Mouse (Mus musculus) heart, embryonic 14.5 days (tissue): Measurements from ENCODE around the gene Upk3a. TPM values are rescaled to one million over a fixed set of nuclear protein-coding genes. Genes with fewer than 3 reads are reported as not detected.

Experiments
- ATAC-seq: fragments of 200-750 bp; cut with Nextera tagmentation; 2 replicates; pipeline ENCODE4 v1.8.0; 2017; ENCODE audit warnings: low read depth, moderate TSS enrichment; ENCODE audit not compliant: insufficient number of reproducible peaks, insufficient read depth, low FRiP score
- H3K27ac ChIP-seq, 2 experiments: fragments of 200-500 bp in 1 of 2; fragments of 300-500 bp in 1 of 2; sonication (generic) in 1 of 2; replicated peaks in 1 of 2; 2 replicates each; pipeline ENCODE4 v1.5.1; 2012 to 2014; ENCODE audit warnings: low read depth in 2 of 2, low read length in 2 of 2, control low read depth in 1 of 2, mild to moderate bottlenecking in 1 of 2, mixed read lengths in 1 of 2; ENCODE audit not compliant: control insufficient read depth in 1 of 2, insufficient read depth in 1 of 2
- H3K27me3 ChIP-seq: fragments of 300-500 bp; sonication (generic); 2 replicates; pipeline ENCODE4 v1.6.1; 2014; ENCODE audit warnings: mild to moderate bottlenecking, low read length, control low read depth; ENCODE audit not compliant: control insufficient read depth, insufficient read depth
- H3K36me3 ChIP-seq: fragments of 300-500 bp; sonication (generic); 2 replicates; pipeline ENCODE4 v1.6.1; 2014; ENCODE audit warnings: mild to moderate bottlenecking, control low read depth, low read length, mixed read lengths; ENCODE audit not compliant: control insufficient read depth, insufficient read depth
- H3K4me1 ChIP-seq, 2 experiments: fragments of 200-500 bp in 1 of 2; fragments of 300-500 bp in 1 of 2; sonication (generic) in 1 of 2; 2 replicates each; pipeline ENCODE4 v1.6.1; 2012 to 2014; ENCODE audit warnings: low read length in 2 of 2, control low read depth in 1 of 2, mixed read lengths in 1 of 2; ENCODE audit not compliant: control insufficient read depth in 2 of 2, insufficient read depth in 2 of 2
- H3K4me2 ChIP-seq: fragments of 300-500 bp; sonication (generic); 2 replicates; pipeline ENCODE4 v1.6.1; 2014; ENCODE audit warnings: mild to moderate bottlenecking, low read length
- H3K4me3 ChIP-seq, 2 experiments: fragments of 200-500 bp in 1 of 2; fragments of 300-500 bp in 1 of 2; sonication (generic) in 1 of 2; 2 replicates each; pipeline ENCODE4 v1.5.1; 2012 to 2014; ENCODE audit warnings: low read length in 2 of 2, mild to moderate bottlenecking in 2 of 2, control low read depth in 1 of 2, low read depth in 1 of 2, moderate library complexity in 1 of 2; ENCODE audit not compliant: control insufficient read depth in 1 of 2, insufficient read depth in 1 of 2
- H3K9ac ChIP-seq: fragments of 300-500 bp; sonication (generic); 2 replicates; pipeline ENCODE4 v1.6.1; 2014; ENCODE audit warnings: mild to moderate bottlenecking, low read length
- H3K9me3 ChIP-seq: fragments of 300-500 bp; sonication (generic); 2 replicates; pipeline ENCODE4 v1.6.1; 2016; ENCODE audit warnings: low read length, control low read depth; ENCODE audit not compliant: control insufficient read depth
- WGBS: fragments of 180-500 bp; shearing (Covaris S2); extraction: QIAGEN DNeasy Blood & Tissue Kit; methylation state at CpG from one replicate; pipeline ENCODE4 v1.1.7; 2014; 5-methylcytosine and 5-hydroxymethylcytosine counted together
- polyA plus RNA-seq: library from polyadenylated mRNA; unstranded; fragments of >200 nt; fragmentation: Nextera tagmentation; extraction: Ambion mirVana; gene quantifications from 2 replicates; pipeline ENCODE4 v1.2.1, GENCODE M21; 2014

The Upk3a gene
- not detected in 2 replicates for polyA plus RNA-seq

DNA sequence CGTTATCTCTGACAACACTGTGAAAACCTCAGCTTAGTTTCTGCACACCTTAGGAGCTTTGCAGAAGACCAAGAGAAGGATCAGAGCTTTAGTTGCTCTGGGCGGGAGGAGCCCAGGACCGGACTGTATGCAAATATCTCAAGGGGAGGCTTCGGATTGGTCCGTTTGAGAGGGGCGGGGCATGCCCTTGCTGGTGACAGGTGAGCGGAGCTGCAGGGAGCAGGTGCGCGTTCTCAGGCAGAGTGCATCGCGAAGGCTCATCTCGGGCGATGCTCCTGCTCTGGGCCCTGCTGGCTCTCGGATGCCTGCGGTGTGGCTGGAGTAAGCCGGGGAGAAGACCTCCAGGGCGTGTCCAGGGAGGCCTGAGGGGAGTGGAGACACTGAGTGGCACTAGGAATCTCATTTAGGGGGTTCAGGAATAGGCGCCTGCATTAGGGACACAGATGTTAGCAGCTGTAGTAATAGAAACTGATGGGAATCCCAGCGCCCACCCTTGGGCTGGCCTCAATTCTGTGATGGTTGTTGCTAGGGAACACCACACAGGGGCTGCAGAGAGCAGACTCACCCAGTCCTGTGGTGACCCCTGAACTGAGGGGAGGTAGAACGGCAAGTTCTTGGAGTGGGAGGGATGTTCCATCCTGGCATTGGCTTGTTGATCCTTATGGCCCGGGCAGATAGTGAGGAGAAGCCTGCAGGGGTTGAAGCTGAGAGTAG, at the start of gene Upk3a:
Upk3a (plus strand) TSS at position 191 of the 714 bp plus-strand sequence.
- no peak for ATAC-seq
- Histone ChIP-seq H3K4me2 (no peak within 1 kb of the TSS), H3K9ac (no peak within 1 kb of the TSS), H3K9me3 (no peaks in the 10 kb centered on the region), H3K4me3 (no peak within 1 kb of the TSS), H3K36me3 (no peaks in the 10 kb centered on the region), H3K27me3 (peaks cover 7% of the 10 kb centered on the region; the same call in 1 of the 2 replicates), H3K4me1 (peaks cover 11 to 19% of the 10 kb centered on the region in 2 experiments), H3K27ac (no peak within 1 kb of the TSS)
- 9% methylated on average over 21 of the region's 21 CpGs for WGBS

DNA sequence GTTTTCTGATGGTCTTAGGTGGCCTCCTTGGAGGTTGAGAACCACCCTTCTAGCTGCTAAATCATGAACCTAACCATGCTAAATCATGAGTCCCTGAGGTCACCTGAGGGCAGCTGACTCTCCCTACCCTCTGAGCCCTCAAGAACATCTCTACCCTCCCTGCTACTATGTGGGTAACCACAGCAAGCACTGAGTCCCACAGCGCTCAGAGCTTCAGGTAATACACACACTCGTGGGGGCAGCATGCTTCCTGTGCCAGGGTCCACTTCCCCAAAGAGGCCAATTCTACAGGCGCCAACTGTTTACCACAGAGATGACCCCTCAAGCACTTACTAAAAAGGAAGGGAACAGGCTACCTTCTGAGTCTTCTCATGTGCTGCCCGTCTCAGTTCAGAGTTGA, 48.4 kb upstream of the Upk3a start:
- H3K27ac ChIP-seq: no peak overlapping the region
- no peaks in the 10 kb centered on the region for H3K9me3 ChIP-seq
- no peak overlapping the region for H3K9ac ChIP-seq
- no peak for ATAC-seq
- 83% methylated on average over 4 of the region's 4 CpGs for WGBS
- H3K4me2 ChIP-seq: no peak overlapping the region
- H3K4me3 ChIP-seq: no peak overlapping the region
- no peaks in the 10 kb centered on the region for H3K27me3 ChIP-seq
- H3K4me1 ChIP-seq: no peaks in the 10 kb centered on the region
- no peaks in the 10 kb centered on the region for H3K36me3 ChIP-seq

DNA sequence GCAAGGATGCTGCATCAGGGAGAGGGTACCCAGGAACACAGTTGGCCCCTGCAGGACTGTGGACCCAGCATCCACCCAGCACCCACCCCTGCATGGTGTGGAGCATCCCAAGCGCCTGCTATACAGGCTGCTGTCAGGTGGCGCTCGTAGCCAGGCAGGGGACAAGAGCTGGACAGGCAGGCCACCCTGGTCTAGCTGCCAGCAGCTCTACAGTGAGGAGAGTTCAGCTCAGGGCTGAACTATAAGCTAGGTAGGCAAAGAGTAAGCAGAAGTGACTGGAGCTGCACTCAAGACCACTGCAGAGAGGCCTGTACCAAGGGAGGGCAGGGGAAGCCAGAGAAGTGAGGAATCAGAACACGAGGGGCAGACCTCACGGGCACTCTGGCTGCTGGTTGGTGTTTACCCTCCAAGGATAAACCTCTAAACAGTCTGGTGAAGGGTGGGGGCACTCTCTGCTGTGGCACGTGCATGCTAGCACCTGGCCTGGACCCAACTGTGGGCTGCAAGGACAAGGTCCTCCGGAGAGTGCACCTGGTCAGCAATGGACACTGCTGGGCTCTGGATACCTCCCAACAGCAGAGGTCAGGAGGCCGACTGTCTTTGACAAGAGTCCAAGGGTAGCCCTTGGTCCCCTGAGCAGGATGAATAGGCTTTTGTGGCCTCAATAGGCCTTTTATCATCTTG, 43.9 kb upstream of the Upk3a start:
- H3K36me3 ChIP-seq: no peaks in the 10 kb centered on the region
- no peak overlapping the region for H3K27ac ChIP-seq
- H3K4me1 ChIP-seq: peaks cover 0 to 6% of the 10 kb centered on the region in 2 experiments; a peak in 2 of 4 replicates
- no peaks in the 10 kb centered on the region for H3K27me3 ChIP-seq
- H3K4me2 ChIP-seq: no peak overlapping the region
- H3K9ac ChIP-seq: no peak overlapping the region
- 79% methylated on average over 8 of the region's 8 CpGs for WGBS
- no peak for ATAC-seq
- no peak overlapping the region for H3K4me3 ChIP-seq
- H3K9me3 ChIP-seq: no peaks in the 10 kb centered on the region

DNA sequence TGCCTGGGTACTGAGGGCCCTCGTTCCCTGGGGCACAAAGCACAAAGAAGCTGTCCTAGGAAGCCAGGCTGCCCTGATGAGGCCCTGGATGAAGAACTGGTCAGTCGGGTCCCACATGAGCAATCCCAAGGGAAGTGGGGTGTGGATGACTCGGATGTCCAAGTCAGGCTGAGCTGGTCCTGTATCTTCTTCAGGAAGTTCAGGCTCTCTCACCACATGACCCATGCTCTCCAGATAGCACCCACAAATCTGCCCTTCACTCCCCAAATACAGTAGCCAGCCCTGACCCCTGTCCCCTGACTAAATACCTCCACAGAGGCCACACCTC, 43.4 kb upstream of the Upk3a start:
- H3K9ac ChIP-seq: no peak overlapping the region
- WGBS: 66% methylated on average over 3 of the region's 3 CpGs
- no peaks in the 10 kb centered on the region for H3K27me3 ChIP-seq

DNA sequence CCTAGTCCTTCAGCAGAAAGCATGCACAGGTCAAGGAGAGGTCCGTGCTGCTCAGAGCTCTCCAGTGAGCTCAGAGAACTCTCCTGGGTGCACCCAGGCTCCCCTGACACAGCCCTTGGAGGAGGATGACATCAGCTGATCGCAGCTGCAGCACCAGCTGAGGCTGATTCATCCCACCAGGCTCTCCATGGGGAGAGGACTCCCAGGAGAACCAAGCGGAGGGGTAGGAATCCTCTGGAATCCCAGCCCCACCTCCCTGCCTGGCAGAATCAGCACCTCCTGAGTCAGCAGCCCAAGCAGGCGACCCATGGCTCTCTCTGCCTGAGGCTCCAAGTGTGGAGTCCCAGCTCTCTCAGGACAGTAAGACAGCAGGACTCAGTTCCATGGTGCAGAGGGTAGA, 41.2 kb upstream of the Upk3a start:
- H3K36me3 ChIP-seq: no peaks in the 10 kb centered on the region
- ATAC-seq: no peak; the same call in 1 of the 2 replicates
- no peaks in the 10 kb centered on the region for H3K27me3 ChIP-seq
- peaks cover 0 to 6% of the 10 kb centered on the region in 2 experiments; a peak in 2 of 4 replicates for H3K4me1 ChIP-seq
- no peak overlapping the region for H3K4me2 ChIP-seq
- no peak overlapping the region for H3K4me3 ChIP-seq
- H3K9ac ChIP-seq: no peak overlapping the region
- no peak overlapping the region for H3K27ac ChIP-seq
- H3K9me3 ChIP-seq: no peaks in the 10 kb centered on the region
- WGBS: 21% methylated on average over 4 of the region's 4 CpGs

More for the DNA sequence above, 43.4 kb upstream of the Upk3a start:
- Histone ChIP-seq H3K4me2 (no peak overlapping the region), H3K36me3 (no peaks in the 10 kb centered on the region), H3K4me3 (no peak overlapping the region), H3K9me3 (no peaks in the 10 kb centered on the region), H3K4me1 (peaks cover 0 to 6% of the 10 kb centered on the region in 2 experiments; a peak in 2 of 4 replicates), H3K27ac (no peak overlapping the region)
- no peak for ATAC-seq

DNA sequence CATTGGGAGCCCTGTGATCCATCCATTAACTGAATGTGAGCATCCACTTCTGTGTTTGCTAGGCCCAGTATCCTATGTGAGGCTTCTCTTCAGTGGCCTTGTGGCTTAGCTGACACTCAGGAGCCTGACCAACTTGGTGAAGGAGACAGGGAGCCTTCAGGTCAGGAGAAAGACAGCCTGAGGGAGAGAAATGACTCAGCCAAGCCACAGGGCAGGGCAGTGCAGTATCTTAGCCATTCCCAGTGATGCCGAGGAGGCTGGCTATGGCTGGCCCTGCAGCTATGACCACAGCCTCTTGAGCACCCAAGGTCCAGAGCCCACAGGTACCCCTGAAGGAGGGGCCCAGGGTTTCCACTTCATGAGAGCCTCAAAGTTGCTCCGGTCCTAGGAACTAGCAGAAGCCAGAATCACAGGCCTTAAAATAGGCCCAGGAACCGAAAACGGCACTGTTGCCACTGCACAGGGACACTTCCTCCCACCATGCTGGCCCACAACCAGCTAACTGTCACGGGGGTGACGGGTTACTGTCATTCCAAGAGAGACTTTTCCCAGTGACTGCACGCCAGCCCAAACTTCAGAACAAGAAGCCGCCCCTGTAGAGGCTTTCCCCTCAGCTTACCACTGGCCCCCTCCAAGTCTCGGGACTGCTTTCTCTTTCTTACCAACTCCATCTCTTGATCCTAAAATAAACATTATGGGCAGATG, 35.2 kb upstream of the Upk3a start:
- no peak for ATAC-seq

DNA sequence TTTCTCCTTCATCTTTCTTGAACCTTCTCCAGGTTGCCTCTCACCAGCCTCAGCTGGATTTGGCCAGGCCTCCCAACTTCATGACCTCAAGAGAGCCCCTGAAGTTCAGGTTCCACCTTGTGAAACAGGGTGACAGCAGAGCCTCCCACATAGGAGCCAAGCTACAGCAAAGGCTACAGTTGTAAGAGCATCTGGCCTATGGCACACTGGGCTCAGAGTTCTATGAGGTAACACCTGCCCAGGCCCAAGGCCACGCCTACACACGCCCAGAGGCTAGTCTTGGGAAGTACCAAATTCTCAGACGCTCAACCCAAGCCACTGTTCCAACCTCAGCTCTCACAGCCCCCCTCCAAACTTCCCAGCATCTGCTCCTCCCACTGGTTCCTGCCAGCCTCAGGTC, 34.1 kb upstream of the Upk3a start:
- H3K9ac ChIP-seq: no peak overlapping the region
- 79% methylated on average over 3 of the region's 3 CpGs for WGBS
- no peaks in the 10 kb centered on the region for H3K27me3 ChIP-seq
- H3K4me3 ChIP-seq: no peak overlapping the region
- no peak for ATAC-seq
- H3K4me1 ChIP-seq: no peaks in the 10 kb centered on the region; a peak in 2 of 4 replicates
- H3K27ac ChIP-seq: no peak overlapping the region
- H3K36me3 ChIP-seq: no peaks in the 10 kb centered on the region
- no peak overlapping the region for H3K4me2 ChIP-seq
- H3K9me3 ChIP-seq: no peaks in the 10 kb centered on the region

More for the DNA sequence above, 35.2 kb upstream of the Upk3a start:
- H3K4me2 ChIP-seq: no peak overlapping the region
- H3K4me3 ChIP-seq: no peak overlapping the region
- no peak overlapping the region for H3K9ac ChIP-seq
- no peaks in the 10 kb centered on the region for H3K27me3 ChIP-seq
- H3K9me3 ChIP-seq: no peaks in the 10 kb centered on the region
- no peaks in the 10 kb centered on the region for H3K36me3 ChIP-seq
- WGBS: 60% methylated on average over 9 of the region's 9 CpGs
- no peak overlapping the region for H3K27ac ChIP-seq
- H3K4me1 ChIP-seq: no peaks in the 10 kb centered on the region; a peak in 1 of 4 replicates
